ENCODE assay signal across 8 mouse cellular contexts in genomic region chr5:118172078-118172723, GRCm38 (mm10). TPM values are rescaled to one million over a fixed set of nuclear protein-coding genes. Genes with fewer than 3 reads are reported as not detected.
A peak's percentile ranks its signal among the peaks of the same experiment; 100 is the strongest.
DNase-seq lines count a peak whose midpoint lies in the region; ATAC-seq and TF ChIP-seq lines count a peak whose summit lies in the region.

No protein-coding gene starts in this region.

- H3K4me3 ChIP-seq in kidney, embryonic 14.5 days (ENCODE audit: low read length): peak overlapping the region; percentile 34
- peak overlapping the region; percentile 2 for H3K4me3 ChIP-seq in bone marrow, adult 2 months (replicated peaks; ENCODE audit: control insufficient read depth, low read depth, low read length)
- H3K4me3 ChIP-seq in hindbrain, embryonic 11.5 days (ENCODE audit: low read depth, low read length): peak overlapping the region; percentile 29
- peak overlapping the region; percentile 37 for H3K4me3 ChIP-seq in midbrain, embryonic 10.5 days

- H3K9ac ChIP-seq in kidney, embryonic 14.5 days (ENCODE audit: low read depth, low read length): no peak overlapping the region
- H3K9ac ChIP-seq in hindbrain, embryonic 11.5 days (ENCODE audit: low read depth, low read length): 0 out of 2 replicates have a peak overlapping the region, but pooled peaks have one; percentile 7

- no peak for ATAC-seq in kidney, embryonic 14.5 days (ENCODE audit: low FRiP score, low TSS enrichment)
- ATAC-seq in hindbrain, embryonic 11.5 days (ENCODE audit: low FRiP score): no peak

- H3K27ac ChIP-seq in kidney, embryonic 14.5 days (ENCODE audit: low read depth, low read length): no peak overlapping the region
- no peak overlapping the region for H3K27ac ChIP-seq in bone marrow, adult 2 months (ENCODE audit: control insufficient read depth, insufficient read depth, low read depth, low read length, poor library complexity)
- H3K27ac ChIP-seq in hindbrain, embryonic 11.5 days (ENCODE audit: low read depth, low read length): no peak overlapping the region
- no peak overlapping the region for H3K27ac ChIP-seq in midbrain, embryonic 10.5 days (replicated peaks)

- no peaks in the 10 kb centered on the region for H3K36me3 ChIP-seq in kidney, embryonic 14.5 days (ENCODE audit: control insufficient read depth, insufficient read depth, low read length)
- H3K36me3 ChIP-seq in hindbrain, embryonic 11.5 days (ENCODE audit: control insufficient read depth, insufficient read depth, low read length): no peaks in the 10 kb centered on the region
- H3K36me3 ChIP-seq in midbrain, embryonic 10.5 days: no peaks in the 10 kb centered on the region

- TF ChIP-seq CTCF in bone marrow, adult 2 months (IDR thresholded peaks at IDR 0.05; ENCODE audit: control insufficient read depth, insufficient read depth, low read length): no peak

- H3K4me1 ChIP-seq in kidney, embryonic 14.5 days (ENCODE audit: control insufficient read depth, insufficient read depth, low read length): peaks cover 15% of the 10 kb centered on the region
- no peaks in the 10 kb centered on the region for H3K4me1 ChIP-seq in bone marrow, adult 2 months (ENCODE audit: control insufficient read depth, insufficient read depth, low read length)
- H3K4me1 ChIP-seq in hindbrain, embryonic 11.5 days (replicated peaks; ENCODE audit: control insufficient read depth, insufficient read depth, low read length): peaks cover 5% of the 10 kb centered on the region; the same call in 1 of the 2 replicates
- peaks cover 57% of the 10 kb centered on the region for H3K4me1 ChIP-seq in midbrain, embryonic 10.5 days

- peaks cover 72% of the 10 kb centered on the region for H3K27me3 ChIP-seq in kidney, embryonic 14.5 days (ENCODE audit: control insufficient read depth, insufficient read depth, low read length)
- peaks cover 72% of the 10 kb centered on the region for H3K27me3 ChIP-seq in hindbrain, embryonic 11.5 days (ENCODE audit: control insufficient read depth, insufficient read depth, low read length)
- peaks cover 91% of the 10 kb centered on the region for H3K27me3 ChIP-seq in midbrain, embryonic 10.5 days (ENCODE audit: low read depth, poor library complexity, severe bottlenecking)

- no peaks in the 10 kb centered on the region; the same call in 1 of the 2 replicates for H3K9me3 ChIP-seq in kidney, embryonic 14.5 days (ENCODE audit: control insufficient read depth, low read length)
- no peaks in the 10 kb centered on the region; the same call in 1 of the 2 replicates for H3K9me3 ChIP-seq in hindbrain, embryonic 11.5 days (ENCODE audit: control insufficient read depth, low read length)
- H3K9me3 ChIP-seq in midbrain, embryonic 10.5 days (replicated peaks): peaks cover 5% of the 10 kb centered on the region

- 1% methylated on average over 27 of the region's 27 CpGs for WGBS in kidney, embryonic 14.5 days
- WGBS in bone marrow, adult 2 months: under 1% methylated on average over 27 of the region's 27 CpGs
- 1% methylated on average over 27 of the region's 27 CpGs for WGBS in hindbrain, embryonic 11.5 days
- WGBS in midbrain, embryonic 10.5 days: under 1% methylated on average over 27 of the region's 27 CpGs

- H3K4me2 ChIP-seq in kidney, embryonic 14.5 days (replicated peaks; ENCODE audit: low read depth, low read length): peak overlapping the region; percentile 41
- H3K4me2 ChIP-seq in hindbrain, embryonic 11.5 days (replicated peaks; ENCODE audit: low read depth, low read length): peak overlapping the region; percentile 49

- DNase-seq in kidney, postnatal 10 days: no peak
- DNase-seq in hindbrain, embryonic 11.5 days (ENCODE audit: low spot score): peak; percentile 45
- peak; percentile 27 for DNase-seq in midbrain, embryonic 10.5 days (ENCODE audit: low spot score)
- DNase-seq in ovary, postnatal 10 days (ENCODE audit: low spot score): no peak
- no peak for DNase-seq in left cerebral cortex, adult 11 months (ENCODE audit: low spot score)
- no peak for DNase-seq in kidney, postnatal 36 days

- TF ChIP-seq POLR2A in bone marrow, adult 2 months (IDR thresholded peaks at IDR 0.05; ENCODE audit: borderline replicate concordance, control insufficient read depth, low read depth, low read length): no peak

RNA-seq across cellular contexts. Expression of gene Hrk, which starts 7.8 kb away (rescaled TPM):
- 0.03 and 0.04 TPM in 2 replicates for polyA plus RNA-seq in kidney, embryonic 14.5 days (2014; fragmentation: Nextera tagmentation; extraction: Ambion mirVana)
- 1.1 TPM in 1 of 2 replicates, not detected in the other for polyA plus RNA-seq in bone marrow, adult 2 months (2011; ENCODE audit: insufficient read depth, insufficient read length, low replicate concordance, missing spikeins)
- 0.68 and 0.90 TPM in 2 replicates for polyA plus RNA-seq in hindbrain, embryonic 11.5 days (2014; fragmentation: Nextera tagmentation; extraction: Ambion mirVana)
- polyA plus RNA-seq in midbrain, embryonic 10.5 days (2016; fragmentation: Nextera tagmentation; extraction: Ambion mirVana): 0.06 and 0.10 TPM in 2 replicates

RNA-seq across cellular contexts. Expression of gene Fbxw8, which starts 16.9 kb away (rescaled TPM):
- polyA plus RNA-seq in kidney, embryonic 14.5 days (2014; fragmentation: Nextera tagmentation; extraction: Ambion mirVana): 22.8 and 28.6 TPM in 2 replicates
- polyA plus RNA-seq in bone marrow, adult 2 months (2011; ENCODE audit: insufficient read depth, insufficient read length, low replicate concordance, missing spikeins): 3.3 and 7.5 TPM in 2 replicates
- polyA plus RNA-seq in hindbrain, embryonic 11.5 days (2014; fragmentation: Nextera tagmentation; extraction: Ambion mirVana): 20.5 and 21.4 TPM in 2 replicates
- 31.7 and 32.2 TPM in 2 replicates for polyA plus RNA-seq in midbrain, embryonic 10.5 days (2016; fragmentation: Nextera tagmentation; extraction: Ambion mirVana)

Comparison
In these comparisons a context has a peak if more than half of its experiments do, and no peak if none do; other contexts are left out.
1. DNase-seq: peak in hindbrain, embryonic 11.5 days (single experiment) and midbrain, embryonic 10.5 days (single experiment); none in kidney, postnatal 10 days (single experiment), ovary, postnatal 10 days (single experiment), left cerebral cortex, adult 11 months (single experiment) and kidney, postnatal 36 days (0 of 2).
2. Peak in every context shown above with its lines, with median percentiles within 50 percentile points of each other: H3K4me3 ChIP-seq.